In genomic region chr8:90151477-90151876, GRCm38 (mm10) we compare ENCODE assay signal across 25 mouse cellular contexts.
DNase-seq lines count a peak whose midpoint lies in the region; ATAC-seq and TF ChIP-seq lines count a peak whose summit lies in the region.
"Had no signal": no experiment of that assay in that cellular context is flagged by ENCODE, and none has a peak within 500 bp of the region (broad histone marks: within the 10 kb centered on the region; RNA-seq: fewer than 3 reads in every experiment).

No protein-coding gene starts in this region.

- no peaks in the 10 kb centered on the region for H3K36me3 ChIP-seq in kidney, embryonic 14.5 days (ENCODE audit: control insufficient read depth, insufficient read depth, low read length)
- no peaks in the 10 kb centered on the region for H3K36me3 ChIP-seq in kidney, embryonic 16.5 days (ENCODE audit: insufficient read depth, low read length)
- H3K36me3 ChIP-seq: limb, embryonic 13.5 days; lung, embryonic 15.5 days; midbrain, embryonic 12.5 days; neural tube, embryonic 15.5 days had no signal

- no peaks in the 10 kb centered on the region; the same call in 1 of the 2 replicates for H3K27me3 ChIP-seq in cerebellum, adult 2 months (ENCODE audit: control insufficient read depth, insufficient read depth, low read length)
- H3K27me3 ChIP-seq in kidney, embryonic 14.5 days (ENCODE audit: control insufficient read depth, insufficient read depth, low read length), result no peaks in the 10 kb centered on the region
- no peaks in the 10 kb centered on the region for H3K27me3 ChIP-seq in kidney, embryonic 16.5 days (ENCODE audit: insufficient read depth, low read length)
- H3K27me3 ChIP-seq: forebrain, embryonic 13.5 days; limb, embryonic 13.5 days; lung, embryonic 15.5 days; megakaryocyte, embryonic 14.5 days; midbrain, embryonic 12.5 days; neural tube, embryonic 15.5 days had no signal

- TF ChIP-seq POLR2A in brain, embryonic 14.5 days (IDR thresholded peaks at IDR 0.05; ENCODE audit: borderline replicate concordance, extremely low read depth, insufficient read depth, insufficient read length, poor library complexity, severe bottlenecking), result no peak
- TF ChIP-seq POLR2A in cerebellum, adult 2 months (IDR thresholded peaks at IDR 0.05; ENCODE audit: borderline replicate concordance, insufficient read depth, low read length), result no peak

- H3K9ac ChIP-seq in kidney, embryonic 14.5 days (ENCODE audit: low read depth, low read length), result no peak overlapping the region
- no peak overlapping the region for H3K9ac ChIP-seq in kidney, embryonic 16.5 days (replicated peaks; ENCODE audit: low read length)
- H3K9ac ChIP-seq: forebrain, embryonic 13.5 days; limb, embryonic 13.5 days; lung, embryonic 15.5 days; midbrain, embryonic 12.5 days; neural tube, embryonic 15.5 days had no signal

- H3K4me1 ChIP-seq in cerebellum, adult 2 months (ENCODE audit: control insufficient read depth, insufficient read depth, low read length), result peaks cover 8% of the 10 kb centered on the region
- no peaks in the 10 kb centered on the region for H3K4me1 ChIP-seq in kidney, embryonic 14.5 days (ENCODE audit: control insufficient read depth, insufficient read depth, low read length)
- no peaks in the 10 kb centered on the region for H3K4me1 ChIP-seq in kidney, embryonic 16.5 days (ENCODE audit: insufficient read depth, low read length)
- H3K4me1 ChIP-seq: limb, embryonic 13.5 days; lung, embryonic 15.5 days; megakaryocyte, embryonic 14.5 days had no signal

- H3K4me3 ChIP-seq in cerebellum, adult 2 months (replicated peaks; ENCODE audit: insufficient read depth, low read depth, low read length), result no peak overlapping the region
- H3K4me3 ChIP-seq in kidney, embryonic 14.5 days (ENCODE audit: low read length), result no peak overlapping the region
- no peak overlapping the region for H3K4me3 ChIP-seq in kidney, embryonic 16.5 days (ENCODE audit: low read length)
- H3K4me3 ChIP-seq: erythroblast, embryonic 14.5 days; forebrain, embryonic 13.5 days; gastrocnemius, adult 2 months; limb, embryonic 13.5 days; lung, embryonic 15.5 days; megakaryocyte, embryonic 14.5 days; midbrain, embryonic 12.5 days; neural tube, embryonic 15.5 days had no signal

- no peak overlapping the region for H3K27ac ChIP-seq in cerebellum, adult 2 months (ENCODE audit: insufficient read depth, low read length)
- no peak overlapping the region for H3K27ac ChIP-seq in kidney, embryonic 14.5 days (ENCODE audit: low read depth, low read length)
- no peak overlapping the region for H3K27ac ChIP-seq in kidney, embryonic 16.5 days (ENCODE audit: low read length)
- H3K27ac ChIP-seq: forebrain, embryonic 13.5 days; gastrocnemius, adult 2 months; limb, embryonic 13.5 days; lung, embryonic 15.5 days; midbrain, embryonic 12.5 days; neural tube, embryonic 15.5 days had no signal

- DNase-seq in brain, adult 2 months (ENCODE audit: low read depth, low spot score), result peak; percentile 83
- DNase-seq in brain, embryonic 14.5 days (ENCODE audit: low read depth), result peak; percentile 24
- DNase-seq in cerebellum, adult 2 months, result peak; percentile 70 to 89
- DNase-seq in cerebellum, postnatal 14 days, result peak; percentile 79 to 89
- DNase-seq in urinary bladder, adult 2 months (ENCODE audit: low spot score), result no peak
- DNase-seq in layer of hippocampus, adult 18-20 months (ENCODE audit: low spot score in 2 of 2), result no peak
- DNase-seq: B cell, adult 2 months; gastrocnemius, adult 2 months; gastrocnemius, postnatal 36 days; heart, postnatal 14 days; kidney, adult 8-10 months; kidney, postnatal 14 days; retina, postnatal 1 day; right cerebral cortex, postnatal 14 days had no signal

- H3K9me3 ChIP-seq in kidney, embryonic 14.5 days (ENCODE audit: control insufficient read depth, low read length), result no peaks in the 10 kb centered on the region
- no peaks in the 10 kb centered on the region for H3K9me3 ChIP-seq in kidney, embryonic 16.5 days (ENCODE audit: low read length)
- H3K9me3 ChIP-seq: forebrain, embryonic 13.5 days; limb, embryonic 13.5 days; lung, embryonic 15.5 days; midbrain, embryonic 12.5 days; neural tube, embryonic 15.5 days had no signal

- H3K4me2 ChIP-seq in kidney, embryonic 14.5 days (replicated peaks; ENCODE audit: low read depth, low read length), result no peak overlapping the region
- no peak overlapping the region for H3K4me2 ChIP-seq in kidney, embryonic 16.5 days (replicated peaks; ENCODE audit: low read depth, low read length)
- H3K4me2 ChIP-seq: forebrain, embryonic 13.5 days; limb, embryonic 13.5 days; liver, embryonic 11.5 days; lung, embryonic 15.5 days; midbrain, embryonic 12.5 days; neural tube, embryonic 15.5 days had no signal

- ATAC-seq in kidney, embryonic 14.5 days (ENCODE audit: low FRiP score, low TSS enrichment), result no peak
- no peak for ATAC-seq in kidney, embryonic 16.5 days (ENCODE audit: low FRiP score, low TSS enrichment)
- ATAC-seq: forebrain, embryonic 13.5 days; intestine, embryonic 16.5 days had no signal

- no peak for TF ChIP-seq CTCF in brain, embryonic 14.5 days (IDR thresholded peaks at IDR 0.05; ENCODE audit: borderline replicate concordance, extremely low read depth, insufficient read depth, insufficient read length)
- TF ChIP-seq CTCF in cerebellum, adult 2 months (IDR thresholded peaks at IDR 0.05; ENCODE audit: borderline replicate concordance, insufficient read depth, low read depth, low read length), result no peak

- WGBS in cerebellum, adult 2 months, result 9% methylated on average over 5 of the region's 5 CpGs
- WGBS in kidney, embryonic 14.5 days, result 88% methylated on average over 5 of the region's 5 CpGs
- WGBS in kidney, embryonic 16.5 days, result 83% methylated on average over 5 of the region's 5 CpGs

Comparison
In these comparisons a context has a peak if more than half of its experiments do, and no peak if none do; other contexts are left out.
1. DNase-seq: peak in brain, adult 2 months (single experiment), brain, embryonic 14.5 days (single experiment), cerebellum, adult 2 months (2 of 2) and cerebellum, postnatal 14 days (2 of 2); none in urinary bladder, adult 2 months (single experiment) and layer of hippocampus, adult 18-20 months (0 of 2).